Mouse (Mus musculus) MEL (cell line): ENCODE measurements around the gene Elavl1. TPM values are rescaled to one million over a fixed set of nuclear protein-coding genes. Genes with fewer than 3 reads are reported as not detected.

Source experiments
- DNase-seq: peaks from one replicate; pipeline ENCODE4 v3.0.0; 2011; ENCODE audit warnings: low read depth, low spot score
- H3K27ac ChIP-seq: 2 replicates; pipeline ENCODE4 v1.5.1; 2012; ENCODE audit warnings: low read depth, mild to moderate bottlenecking, control low read depth, low read length, moderate library complexity; ENCODE audit not compliant: control insufficient read depth
- H3K27me3 ChIP-seq, 2 experiments: fragments of 150-350 bp in 1 of 2; sonication (generic) in 1 of 2; 2 replicates each; pipeline ENCODE4 v1.6.1; 2012; ENCODE audit warnings: low read length in 2 of 2, mild to moderate bottlenecking in 2 of 2, improper control_type of control experiment in 1 of 2, moderate library complexity in 1 of 2; ENCODE audit not compliant: insufficient read depth in 2 of 2, control insufficient read depth in 1 of 2
- H3K36me3 ChIP-seq, 2 experiments: 2 replicates each; pipeline ENCODE4 v1.6.1; 2012 to 2014; ENCODE audit warnings: low read length in 2 of 2, improper control_type of control experiment in 1 of 2, inconsistent platforms in 1 of 2, mild to moderate bottlenecking in 1 of 2; ENCODE audit not compliant: insufficient read depth in 2 of 2, control insufficient read depth in 1 of 2
- H3K4me1 ChIP-seq, 2 experiments: fragments of 150-350 bp in 1 of 2; sonication (generic) in 1 of 2; 2 replicates each; pipeline ENCODE4 v1.6.1; 2012; ENCODE audit warnings: low read length in 2 of 2, improper control_type of control experiment in 1 of 2, mild to moderate bottlenecking in 1 of 2; ENCODE audit not compliant: insufficient read depth in 2 of 2, control insufficient read depth in 1 of 2
- H3K4me3 ChIP-seq, 2 experiments: fragments of 150-350 bp in 1 of 2; sonication (generic) in 1 of 2; 2 replicates each; pipeline ENCODE4 v1.5.1; 2012; ENCODE audit warnings: low read depth in 2 of 2, low read length in 2 of 2, mild to moderate bottlenecking in 2 of 2, moderate library complexity in 2 of 2, control low read depth in 1 of 2, improper control_type of control experiment in 1 of 2; ENCODE audit not compliant: control insufficient read depth in 1 of 2, insufficient read depth in 1 of 2
- H3K79me2 ChIP-seq: 2 replicates; pipeline ENCODE4 v1.6.1; 2012; ENCODE audit warnings: mild to moderate bottlenecking, low read length, moderate library complexity; ENCODE audit not compliant: control insufficient read depth, poor library complexity, insufficient read depth
- H3K9ac ChIP-seq: 2 replicates; pipeline ENCODE4 v1.6.1; 2012; ENCODE audit warnings: low read depth, mild to moderate bottlenecking, control low read depth, low read length, moderate library complexity; ENCODE audit not compliant: control insufficient read depth, poor library complexity, severe bottlenecking
- H3K9me3 ChIP-seq: fragments of 150-350 bp; sonication (generic); replicated peaks from 2 replicates; pipeline ENCODE4 v1.6.1; 2012; ENCODE audit warnings: mild to moderate bottlenecking, low read length, improper control_type of control experiment, moderate library complexity; ENCODE audit not compliant: insufficient read depth
- CHD2 ChIP-seq: IDR thresholded peaks from 2 replicates; pipeline ENCODE4 v1.6.1; 2011; ENCODE audit warnings: low read length, improper control_type of control experiment
- E2F4 ChIP-seq: IDR thresholded peaks from 2 replicates; pipeline ENCODE4 v1.6.1; 2011; ENCODE audit warnings: low read depth, low read length, improper control_type of control experiment, borderline replicate concordance
- ELF1 ChIP-seq: IDR thresholded peaks from 2 replicates; pipeline ENCODE4 v1.6.1; 2014; ENCODE audit warnings: low read depth, mild to moderate bottlenecking, inconsistent platforms, low read length, improper control_type of control experiment, moderate library complexity
- EP300 ChIP-seq, 2 experiments: IDR thresholded peaks; 2 replicates each; pipeline ENCODE4 v1.6.1; 2011; ENCODE audit warnings: improper control_type of control experiment in 2 of 2, low read length in 2 of 2, low read depth in 1 of 2, mild to moderate bottlenecking in 1 of 2
- ETS1 ChIP-seq: IDR thresholded peaks from 2 replicates; pipeline ENCODE4 v1.6.1; 2012; ENCODE audit warnings: low read depth, mild to moderate bottlenecking, inconsistent platforms, low read length, improper control_type of control experiment, moderate library complexity
- GABPA ChIP-seq: IDR thresholded peaks from 2 replicates; pipeline ENCODE4 v1.6.1; 2012; ENCODE audit warnings: low read depth, mild to moderate bottlenecking, inconsistent platforms, low read length, improper control_type of control experiment, moderate library complexity
- HCFC1 ChIP-seq: IDR thresholded peaks from 2 replicates; pipeline ENCODE4 v1.6.1; 2012; ENCODE audit warnings: low read depth, mild to moderate bottlenecking, inconsistent platforms, low read length, improper control_type of control experiment, moderate library complexity
- KAT2A ChIP-seq: conservative IDR thresholded peaks from 2 replicates; pipeline ENCODE4 v1.6.1; 2012; ENCODE audit warnings: low read depth, low read length, improper control_type of control experiment, inconsistent platforms
- MAFK ChIP-seq: IDR thresholded peaks from 2 replicates; pipeline ENCODE4 v1.6.1; 2011; ENCODE audit warnings: low read depth, mild to moderate bottlenecking, low read length, improper control_type of control experiment, borderline replicate concordance
- MAX ChIP-seq: IDR thresholded peaks from 2 replicates; pipeline ENCODE4 v1.6.1; 2011; ENCODE audit warnings: low read length, improper control_type of control experiment
- MXI1 ChIP-seq: IDR thresholded peaks from 2 replicates; pipeline ENCODE4 v1.6.1; 2011; ENCODE audit warnings: mild to moderate bottlenecking, low read depth, low read length, improper control_type of control experiment
- MYC ChIP-seq: IDR thresholded peaks from 2 replicates; pipeline ENCODE4 v1.6.1; 2011; ENCODE audit warnings: low read depth, mild to moderate bottlenecking, low read length, improper control_type of control experiment, moderate library complexity
- NELFE ChIP-seq: IDR thresholded peaks from 2 replicates; pipeline ENCODE4 v1.6.1; 2011; ENCODE audit warnings: low read depth, low read length, improper control_type of control experiment
- NRF1 ChIP-seq: IDR thresholded peaks from 2 replicates; pipeline ENCODE4 v1.6.1; 2014; ENCODE audit warnings: low read depth, mild to moderate bottlenecking, inconsistent platforms, low read length, improper control_type of control experiment, moderate library complexity; ENCODE audit not compliant: poor library complexity, insufficient read depth, severe bottlenecking
- POLR2AphosphoS2 ChIP-seq: IDR thresholded peaks from 2 replicates; pipeline ENCODE4 v1.6.1; 2011; ENCODE audit warnings: low read length, improper control_type of control experiment
- RAD21 ChIP-seq: IDR thresholded peaks from 2 replicates; pipeline ENCODE4 v1.6.1; 2011; ENCODE audit warnings: mild to moderate bottlenecking, low read depth, low read length, improper control_type of control experiment
- SIN3A ChIP-seq: IDR thresholded peaks from 2 replicates; pipeline ENCODE4 v1.6.1; 2012; ENCODE audit warnings: low read length, improper control_type of control experiment, inconsistent platforms
- SMC3 ChIP-seq: IDR thresholded peaks from 2 replicates; pipeline ENCODE4 v1.6.1; 2011; ENCODE audit warnings: low read depth, low read length, improper control_type of control experiment
- TAL1 ChIP-seq: IDR thresholded peaks from 2 replicates; pipeline ENCODE4 v1.6.1; 2012; ENCODE audit warnings: mild to moderate bottlenecking, inconsistent platforms, low read length, moderate library complexity, mixed read lengths
- TBP ChIP-seq: IDR thresholded peaks from 2 replicates; pipeline ENCODE4 v1.8.0; 2011; ENCODE audit warnings: low read depth, low read length, improper control_type of control experiment
- TCF12 ChIP-seq: IDR thresholded peaks from 2 replicates; pipeline ENCODE4 v1.6.1; 2014; ENCODE audit warnings: low read depth, mild to moderate bottlenecking, inconsistent platforms, low read length, improper control_type of control experiment, moderate library complexity
- UBTF ChIP-seq: IDR thresholded peaks from 2 replicates; pipeline ENCODE4 v1.6.1; 2012; ENCODE audit warnings: low read depth, mild to moderate bottlenecking, inconsistent platforms, low read length, improper control_type of control experiment, moderate library complexity, borderline replicate concordance; ENCODE audit not compliant: insufficient read depth
- ZC3H11A ChIP-seq: IDR thresholded peaks from 2 replicates; pipeline ENCODE4 v1.6.1; 2012; ENCODE audit warnings: low read depth, mild to moderate bottlenecking, inconsistent platforms, low read length, improper control_type of control experiment
- ZKSCAN1 ChIP-seq: IDR thresholded peaks from 2 replicates; pipeline ENCODE4 v1.6.1; 2012; ENCODE audit warnings: low read depth, mild to moderate bottlenecking, inconsistent platforms, low read length, improper control_type of control experiment, moderate library complexity
- ZMIZ1 ChIP-seq: IDR thresholded peaks from 2 replicates; pipeline ENCODE4 v1.6.1; 2012; ENCODE audit warnings: low read depth, mild to moderate bottlenecking, inconsistent platforms, low read length, improper control_type of control experiment, moderate library complexity
- polyA plus RNA-seq, 2 experiments: library from polyadenylated mRNA; stranded (reverse) in 1 of 2; unstranded in 1 of 2; fragments of >175 nt in 1 of 2; fragments of >200 nt in 1 of 2; gene quantifications; 2 replicates each; pipeline versions ENCODE4 v1.2.1 to v1.2.4; 2012; ENCODE audit warnings: low replicate concordance in 2 of 2, low read depth in 1 of 2; ENCODE audit not compliant: insufficient read length in 2 of 2, insufficient read depth in 1 of 2, missing spikeins in 1 of 2
- total RNA-seq: library from RNA; depleted of rRNA; stranded (reverse); fragments of 300-350 nt; gene quantifications from 2 replicates; pipeline ENCODE4 v1.2.3, GENCODE M21; 2012

The Elavl1 gene
- total and polyA plus RNA-seq, 3 experiments, result 64.2 to 77.4 TPM; not detected in 1

DNA sequence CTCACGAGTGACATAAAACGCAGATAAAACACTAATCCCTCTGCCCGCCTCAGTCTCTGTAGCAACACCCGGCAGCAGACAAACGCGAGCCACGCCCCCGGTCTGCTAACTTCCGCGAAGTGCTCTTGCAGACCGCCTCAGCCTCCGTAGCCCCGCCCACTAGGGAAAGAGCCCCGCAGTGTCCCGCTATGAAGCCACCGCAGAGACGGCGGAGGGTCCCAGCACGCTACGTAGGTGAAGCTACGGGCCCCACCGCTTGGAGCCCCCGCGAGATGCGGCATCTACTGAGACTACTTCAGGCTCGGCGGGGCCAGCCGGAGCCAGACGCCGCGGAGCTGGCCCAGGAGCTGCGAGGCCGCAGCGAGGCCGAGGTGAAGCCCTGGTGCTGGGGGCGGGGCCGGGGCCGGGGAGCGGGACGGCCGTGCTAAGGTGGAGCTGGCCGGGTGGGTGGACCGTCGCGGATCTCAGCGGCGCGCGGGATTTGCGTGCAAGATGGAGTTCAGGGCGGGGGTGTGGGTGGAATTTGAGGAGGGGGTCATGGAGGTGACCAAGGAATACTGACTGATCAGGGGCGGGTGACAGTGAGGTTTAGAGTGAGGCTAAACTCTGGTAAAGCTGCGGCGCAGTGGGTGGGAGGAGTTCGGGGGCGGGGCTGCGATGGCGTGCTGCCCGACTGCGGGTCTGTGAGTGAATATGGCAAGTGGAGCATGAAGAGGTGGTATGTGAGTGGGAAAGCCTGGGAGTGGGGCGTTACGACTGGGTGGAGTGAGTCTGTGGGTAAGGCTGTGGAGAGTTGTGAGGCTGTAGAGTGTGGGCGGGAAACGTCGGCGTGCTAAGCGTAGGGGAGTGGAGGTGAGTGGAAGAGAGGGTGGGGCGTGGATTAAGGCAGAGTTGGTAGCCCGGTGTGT is 72.0 kb downstream of the Elavl1 start, which contains the start of gene Snapc2 (continued):
- no peak for TF ChIP-seq EP300 (IDR thresholded peaks at IDR 0.05; ENCODE audit: low read depth in 1 of 2, low read length in 2 of 2)
- TF ChIP-seq TBP, result 0 out of 2 replicates have a peak, but pooled peaks have one; percentile 30
- TF ChIP-seq ZC3H11A, result no peak
- no peak for TF ChIP-seq POLR2AphosphoS2

DNA sequence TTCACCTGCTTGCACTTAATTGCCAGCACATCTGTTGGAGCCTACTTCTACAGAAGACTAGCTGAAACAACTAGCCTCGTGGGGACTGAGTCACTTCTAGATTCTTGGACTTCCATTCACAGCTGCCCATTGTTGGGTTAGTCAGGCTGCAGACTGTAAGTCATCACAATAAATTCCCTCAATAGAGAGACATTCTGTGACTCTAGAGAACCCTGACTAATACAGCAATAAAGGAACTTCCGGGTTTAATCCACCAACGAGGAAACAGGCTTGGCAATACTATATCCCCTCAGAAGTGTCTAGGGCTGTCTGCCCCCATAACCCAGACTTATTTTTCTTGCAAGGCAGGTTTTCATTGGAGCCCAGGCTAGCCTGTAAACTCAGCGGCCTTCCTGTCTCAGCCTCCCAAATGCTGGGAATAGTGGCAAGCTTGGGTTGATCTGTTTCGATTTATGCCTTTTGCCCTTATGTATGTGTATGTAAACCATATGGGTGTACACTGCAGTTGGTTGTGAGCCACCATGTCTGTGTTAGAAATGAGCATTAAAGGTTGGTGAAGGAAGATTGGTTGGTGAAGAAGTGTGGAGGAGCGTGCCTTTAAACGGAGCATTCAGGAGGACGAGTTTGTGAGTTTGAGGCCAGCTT is 73.0 kb downstream of the Elavl1 start:
- H3K27ac ChIP-seq, result peak overlapping the region; percentile 80
- H3K36me3 ChIP-seq, result peaks cover 0 to 6% of the 10 kb centered on the region in 2 experiments; a peak in 3 of 4 replicates
- peaks cover 0 to 15% of the 10 kb centered on the region in 2 experiments; a peak in 2 of 4 replicates for H3K4me1 ChIP-seq
- DNase-seq, result peak; percentile 61
- H3K27me3 ChIP-seq, result no peaks in the 10 kb centered on the region
- H3K9me3 ChIP-seq, result no peaks in the 10 kb centered on the region
- H3K4me3 ChIP-seq, result peak overlapping the region; percentile 42 to 73
- TF ChIP-seq ELF1 (peak; percentile 72), KAT2A (no peak)
- H3K9ac ChIP-seq, result peak overlapping the region; percentile 75
- H3K79me2 ChIP-seq, result peaks cover 1% of the 10 kb centered on the region

DNA sequence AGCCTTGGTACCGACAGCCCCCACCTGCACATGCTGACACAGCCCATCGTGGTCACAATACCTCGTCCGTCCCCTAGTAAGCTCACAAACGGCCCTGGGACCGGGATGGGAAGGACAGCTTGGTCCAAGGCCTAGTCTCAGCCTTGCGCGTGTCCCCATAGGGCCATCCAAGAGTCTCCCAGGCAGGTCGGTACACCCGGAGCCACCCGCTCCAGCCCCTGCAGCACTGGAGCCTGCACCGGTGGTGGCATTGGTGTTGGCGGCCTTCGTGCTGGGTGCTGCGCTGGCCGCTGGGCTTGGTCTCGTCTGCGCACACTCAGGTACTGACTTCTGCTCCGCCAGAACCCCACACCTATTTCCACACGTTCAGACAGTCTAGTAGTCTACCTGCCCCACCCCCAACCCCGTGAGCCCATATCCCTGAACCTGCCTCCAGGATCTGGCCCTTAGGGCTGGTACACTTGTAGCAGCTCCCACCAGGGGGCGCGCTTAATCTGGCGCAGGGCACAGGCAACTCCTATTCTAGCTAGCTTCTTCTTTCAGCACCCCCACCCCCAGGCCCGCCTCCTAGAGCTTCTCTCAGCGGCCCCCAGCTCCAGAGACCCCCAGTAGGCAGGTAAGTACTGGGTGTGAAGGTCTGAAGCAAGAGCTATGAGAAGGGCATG is 74.8 kb downstream of the Elavl1 start:
- peak; percentile 88 for DNase-seq
- no peaks in the 10 kb centered on the region for H3K9me3 ChIP-seq
- no peak overlapping the region for H3K27ac ChIP-seq
- no peak overlapping the region for H3K9ac ChIP-seq
- peaks cover 1% of the 10 kb centered on the region for H3K79me2 ChIP-seq
- no peak overlapping the region for H3K4me3 ChIP-seq
- peaks cover 1 to 6% of the 10 kb centered on the region in 2 experiments; a peak in 3 of 4 replicates for H3K36me3 ChIP-seq
- H3K27me3 ChIP-seq, result no peaks in the 10 kb centered on the region
- peaks cover 0 to 15% of the 10 kb centered on the region in 2 experiments; a peak in 2 of 4 replicates for H3K4me1 ChIP-seq
- TF ChIP-seq SMC3, result peak; percentile 91
- no peak for TF ChIP-seq UBTF
- TF ChIP-seq ELF1, result no peak
- TF ChIP-seq MAX, result no peak
- TF ChIP-seq ETS1, result no peak
- TF ChIP-seq E2F4, result no peak
- TF ChIP-seq TAL1, result no peak
- 0 out of 2 replicates have a peak, but pooled peaks have one; percentile 20 for TF ChIP-seq CHD2
- TF ChIP-seq NELFE, result no peak
- TF ChIP-seq TCF12, result no peak
- TF ChIP-seq ZMIZ1, result no peak; the same call in 1 of the 2 replicates
- TF ChIP-seq MAFK, result no peak
- no peak for TF ChIP-seq MYC
- no peak; the same call in 1 of the 2 replicates for TF ChIP-seq MXI1
- TF ChIP-seq NRF1, result 0 out of 2 replicates have a peak, but pooled peaks have one; percentile 20
- peak; percentile 69 for TF ChIP-seq ZC3H11A
- TF ChIP-seq GABPA, result no peak
- peak; percentile 67 for TF ChIP-seq RAD21
- TF ChIP-seq TBP, result no peak
- TF ChIP-seq SIN3A, result peak; percentile 46; the same call in 1 of the 2 replicates
- TF ChIP-seq HCFC1, result no peak
- TF ChIP-seq ZKSCAN1, result no peak
